Mouse (Mus musculus) spleen, adult 10 weeks (tissue): ENCODE measurements around the gene Dcn. TPM values are rescaled to one million over a fixed set of nuclear protein-coding genes. Genes with fewer than 3 reads are reported as not detected.

ENCODE experiments used
- polyA plus RNA-seq: library from polyadenylated mRNA; stranded (reverse); fragments of 350-450 nt; fragmentation: Illumina TruSeq; extraction: RNeasy Lipid Tissue Mini Kit (QIAGEN cat#74804); gene quantifications from one replicate; pipeline ENCODE4 v1.2.3, GENCODE M21; 2015; ENCODE audit warnings: low replicate concordance; ENCODE audit not compliant: insufficient read depth

The Dcn gene
- 94.7 TPM for polyA plus RNA-seq

GRCm38 (mm10) chr10:97479004-97479766 lies at the start of gene Dcn:
TSS of gene Dcn (plus strand) at chr10:97479609.

GRCm38 (mm10) chr10:97564957-97565856 lies 85.8 kb downstream of the Dcn start, which contains the start of gene Lum:
TSS of gene Lum (plus strand) at chr10:97565128.

Other genes starting within 250 kb of the Dcn start
- gene Lum, start 85.5 kb downstream of the Dcn start, polyA plus RNA-seq = 1.6 TPM
- gene Kera, start 127.3 kb downstream of the Dcn start, polyA plus RNA-seq = not detected
- not detected for gene Epyc, start 164.5 kb downstream of the Dcn start, polyA plus RNA-seq
- not detected for gene Ccer1, start 213.4 kb downstream of the Dcn start, polyA plus RNA-seq
- gene C030005K15Rik, start 247.1 kb downstream of the Dcn start, polyA plus RNA-seq = not detected